Mouse (Mus musculus) T-helper 2 cell (primary cell): Measurements from ENCODE around the gene Abhd17a.

Experiments
- in situ Hi-C: fragments of 300-600 bp; cut with MboI, MseI; formaldehyde crosslinking; loops from one replicate; pipeline ENCODE4 v1.15.1; 2025; ENCODE audit warnings: high pct_unique_total_duplicates

Gene Abhd17a

GRCm38 (mm10) chr10:80577195-80578130 lies 12.7 kb downstream of the Abhd17a start, which contains the start of gene Klf16:
Klf16 (minus strand) TSS chr10:80577321.
- in situ Hi-C loops = loop anchor here (5.0 kb wide), 1 partner anchor 110 kb away; no protein-coding TSS in a partner anchor

GRCm38 (mm10) chr10:80576351-80577194 lies 13.6 kb downstream of the Abhd17a start:
- in situ Hi-C loops = loop anchor here (5.0 kb wide), 1 partner anchor 111 kb away; no protein-coding TSS in a partner anchor

GRCm38 (mm10) chr10:80575925-80576324 lies 14.2 kb downstream of the Abhd17a start:
- in situ Hi-C loops = loop anchor here (5.0 kb wide), 1 partner anchor 111 kb away; no protein-coding TSS in a partner anchor

GRCm38 (mm10) chr10:80574896-80575295 lies 15.2 kb downstream of the Abhd17a start:
- in situ Hi-C loops = loop anchor here (5.0 kb wide), 1 partner anchor 112 kb away; no protein-coding TSS in a partner anchor

- in situ Hi-C loops = no loop called here
These were observed 16.2 kb downstream of the Abhd17a start for GRCm38 (mm10) chr10:80573944-80574343.

GRCm38 (mm10) chr10:80572477-80572876 lies 17.7 kb downstream of the Abhd17a start:
- in situ Hi-C loops = no loop called here

- in situ Hi-C loops = no loop called here
These were observed 19.0 kb downstream of the Abhd17a start for GRCm38 (mm10) chr10:80570871-80571836.

- in situ Hi-C loops = no loop called here
These were observed 19.7 kb downstream of the Abhd17a start for GRCm38 (mm10) chr10:80570419-80570818.

- in situ Hi-C loops = no loop called here
These were observed 20.5 kb downstream of the Abhd17a start for GRCm38 (mm10) chr10:80569664-80570066.

GRCm38 (mm10) chr10:80568876-80569275 lies 21.3 kb downstream of the Abhd17a start:
- in situ Hi-C loops = no loop called here

GRCm38 (mm10) chr10:80566375-80567092 lies 23.6 kb downstream of the Abhd17a start:
- in situ Hi-C loops = no loop called here

- in situ Hi-C loops = no loop called here
These were observed 28.8 kb downstream of the Abhd17a start, which contains the start of gene Rexo1 for GRCm38 (mm10) chr10:80561116-80561944. Rexo1 (minus strand) TSS chr10:80561560.

GRCm38 (mm10) chr10:80560621-80561020 lies 29.5 kb downstream of the Abhd17a start:
- in situ Hi-C loops = no loop called here

GRCm38 (mm10) chr10:80559431-80559830 lies 30.7 kb downstream of the Abhd17a start:
- in situ Hi-C loops = no loop called here

GRCm38 (mm10) chr10:80557346-80557965 lies 32.7 kb downstream of the Abhd17a start:
- in situ Hi-C loops = no loop called here

GRCm38 (mm10) chr10:80553997-80554396 lies 36.1 kb downstream of the Abhd17a start:
- in situ Hi-C loops = no loop called here

GRCm38 (mm10) chr10:80553575-80553974 lies 36.6 kb downstream of the Abhd17a start:
- in situ Hi-C loops = no loop called here

GRCm38 (mm10) chr10:80552364-80552763 lies 37.8 kb downstream of the Abhd17a start:
- in situ Hi-C loops = no loop called here

- in situ Hi-C loops = no loop called here
These were observed 40.9 kb downstream of the Abhd17a start for GRCm38 (mm10) chr10:80549279-80549678.
